Mouse (Mus musculus) lung, postnatal 0 days (tissue): ENCODE measurements at regions not wholly inside any gene's neighbourhood (a gene's known extent, or its start where the extent isn't known, plus 50 kb on each side); places are given as distances from the start of the nearest gene placed in this dataset.

Source experiments
- CTCF ChIP-seq: IDR thresholded peaks from 2 replicates; pipeline ENCODE4 v1.5.1; 2016; ENCODE audit warnings: antibody characterized with exemption, mild to moderate bottlenecking
- EP300 ChIP-seq: IDR thresholded peaks from 2 replicates; pipeline ENCODE4 v1.6.1; 2016; ENCODE audit warnings: antibody characterized with exemption, mild to moderate bottlenecking, control low read depth

DNA sequence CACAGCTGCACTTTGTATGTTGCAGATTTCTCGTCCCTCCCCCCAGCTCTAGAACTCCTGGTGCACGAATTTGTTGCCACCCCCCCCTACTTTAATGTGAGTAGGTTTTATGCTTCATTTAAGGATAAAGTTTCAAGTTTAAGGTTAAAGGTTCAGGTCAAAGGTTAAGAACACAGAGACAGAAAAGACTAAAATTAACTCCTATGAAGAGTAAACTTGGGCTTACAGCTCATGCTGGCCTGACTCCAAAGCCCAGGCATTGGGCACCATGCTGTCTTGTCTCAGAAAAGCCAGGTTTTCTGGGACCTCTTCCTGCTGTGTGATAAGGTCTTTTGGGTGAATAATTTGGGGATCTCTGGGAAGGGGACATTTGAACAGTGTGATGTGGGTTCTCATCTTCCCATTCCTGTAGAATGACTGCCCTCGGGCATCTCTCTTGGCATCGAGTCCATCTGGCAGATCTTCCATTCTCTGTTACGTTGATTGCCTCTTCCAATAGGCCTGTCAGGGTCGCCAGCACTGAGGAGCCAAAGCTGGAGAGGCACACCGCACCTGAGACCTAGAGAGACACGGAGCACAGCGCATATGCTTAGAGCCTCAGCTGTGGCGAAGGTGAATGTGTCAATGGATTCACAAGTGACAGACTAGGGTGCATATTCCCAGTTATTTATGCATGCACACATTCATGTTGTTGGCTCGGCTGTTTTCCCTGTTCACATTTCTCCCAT lies 466.1 kb downstream of the Cd83 start:
- no peak for TF ChIP-seq CTCF
- TF ChIP-seq EP300 = no peak
